Mouse (Mus musculus) stomach, postnatal 0 days (tissue): ENCODE measurements around the gene Slc38a7. TPM values are rescaled to one million over a fixed set of nuclear protein-coding genes. Genes with fewer than 3 reads are reported as not detected.

Source experiments
- ATAC-seq: fragments of 200-750 bp; cut with Nextera tagmentation; 2 replicates; pipeline ENCODE4 v1.8.0; 2017; ENCODE audit not compliant: low FRiP score, low TSS enrichment
- DNase-seq: peaks from one replicate; pipeline ENCODE4 v3.0.0-alpha.2; 2016; ENCODE audit warnings: low spot score
- H3K27ac ChIP-seq: fragments of 300-500 bp; sonication (generic); replicated peaks from 2 replicates; pipeline ENCODE4 v1.5.1; 2014; ENCODE audit warnings: mild to moderate bottlenecking, control low read depth
- H3K27me3 ChIP-seq: fragments of 300-500 bp; sonication (generic); 2 replicates; pipeline ENCODE4 v1.6.1; 2014; ENCODE audit warnings: low read length; ENCODE audit not compliant: control insufficient read depth, insufficient read depth
- H3K36me3 ChIP-seq: fragments of 300-500 bp; sonication (generic); 2 replicates; pipeline ENCODE4 v1.6.1; 2014; ENCODE audit warnings: low read length, mixed read lengths; ENCODE audit not compliant: control insufficient read depth, insufficient read depth
- H3K4me1 ChIP-seq: fragments of 300-500 bp; sonication (generic); replicated peaks from 2 replicates; pipeline ENCODE4 v1.6.1; 2014; ENCODE audit warnings: antibody characterized with exemption; ENCODE audit not compliant: control insufficient read depth, insufficient read depth
- H3K4me2 ChIP-seq: fragments of 300-500 bp; sonication (generic); replicated peaks from 2 replicates; pipeline ENCODE4 v1.6.1; 2014; ENCODE audit warnings: low read depth, mild to moderate bottlenecking, control low read depth, moderate library complexity
- H3K4me3 ChIP-seq: fragments of 300-500 bp; sonication (generic); 2 replicates; pipeline ENCODE4 v1.5.1; 2014; ENCODE audit warnings: low read depth, low read length, control low read depth
- H3K9ac ChIP-seq: fragments of 300-500 bp; sonication (generic); 2 replicates; pipeline ENCODE4 v1.6.1; 2014; ENCODE audit warnings: mild to moderate bottlenecking, low read length, control low read depth, mixed read lengths
- H3K9me3 ChIP-seq: fragments of 300-500 bp; sonication (generic); 2 replicates; pipeline ENCODE4 v1.6.1; 2016; ENCODE audit warnings: low read length; ENCODE audit not compliant: control insufficient read depth
- CTCF ChIP-seq: IDR thresholded peaks from 2 replicates; pipeline ENCODE4 v1.5.1; 2016; ENCODE audit warnings: antibody characterized with exemption, low read depth, mild to moderate bottlenecking, moderate library complexity
- EP300 ChIP-seq: optimal IDR thresholded peaks from 2 replicates; pipeline ENCODE3; 2016; ENCODE audit warnings: antibody characterized with exemption
- WGBS: fragments of 180-500 bp; shearing (Covaris S2); extraction: QIAGEN DNeasy Blood & Tissue Kit; methylation state at CpG from one replicate; pipeline ENCODE4 v1.1.7; 2014; 5-methylcytosine and 5-hydroxymethylcytosine counted together
- polyA plus RNA-seq: library from polyadenylated mRNA; unstranded; fragments of >200 nt; fragmentation: Nextera tagmentation; extraction: Ambion mirVana; gene quantifications from 2 replicates; pipeline ENCODE4 v1.2.1, GENCODE M21; 2015

Slc38a7 gene
- polyA plus RNA-seq, 1 experiment from 2014 or later = 9.5 TPM

DNA sequence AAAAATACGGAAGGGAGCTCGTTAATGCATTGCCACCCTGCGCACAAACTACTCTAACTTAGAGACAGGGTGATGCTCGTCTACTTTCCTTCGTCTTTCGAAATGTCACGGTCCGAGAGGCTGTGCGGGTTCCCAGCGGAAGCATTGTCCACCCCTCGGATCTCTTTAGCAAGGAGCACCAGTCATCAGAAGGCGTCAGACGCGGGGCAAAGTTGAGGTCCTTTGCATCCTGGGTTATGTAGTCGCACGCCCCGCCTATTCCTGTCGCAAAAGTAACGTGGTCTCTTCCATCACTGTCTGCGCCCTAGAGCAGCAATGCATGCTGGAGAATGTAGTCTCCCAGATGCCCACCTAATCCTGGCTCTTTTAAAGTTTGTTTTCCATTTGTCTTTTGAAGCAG, 45.5 kb downstream of the Slc38a7 start:
- Histone ChIP-seq H3K9me3 (no peaks in the 10 kb centered on the region), H3K36me3 (no peaks in the 10 kb centered on the region), H3K27me3 (no peaks in the 10 kb centered on the region), H3K9ac (peak overlapping the region; percentile 62), H3K27ac (peak overlapping the region; percentile 97), H3K4me1 (no peaks in the 10 kb centered on the region), H3K4me3 (peak overlapping the region; percentile 99), H3K4me2 (peak overlapping the region; percentile 64)
- DNase-seq (peak; percentile 93), ATAC-seq (peak; percentile 94)
- WGBS = under 1% methylated on average over 20 of the region's 20 CpGs
- no peak for TF ChIP-seq CTCF
- TF ChIP-seq EP300 = no peak

GRCm38 (mm10) chr8:95807331-95807843, 46.0 kb downstream of the Slc38a7 start, which contains the start of gene Cnot1:
TSS of gene Cnot1 (minus strand) at chr8:95807464.
- Histone ChIP-seq H3K9me3 (no peaks in the 10 kb centered on the region), H3K9ac (peak within 1 kb of the TSS; percentile 98), H3K4me3 (peak within 1 kb of the TSS; percentile 99), H3K36me3 (no peaks in the 10 kb centered on the region), H3K27me3 (no peaks in the 10 kb centered on the region), H3K4me1 (no peaks in the 10 kb centered on the region), H3K4me2 (peak within 1 kb of the TSS; percentile 88), H3K27ac (peak within 1 kb of the TSS; percentile 98)
- TF ChIP-seq EP300 (peak; percentile 99), CTCF (no peak)
- under 1% methylated on average over 44 of the region's 44 CpGs for WGBS
- peak; percentile 96 for ATAC-seq
- peak; percentile 97 for DNase-seq

DNA sequence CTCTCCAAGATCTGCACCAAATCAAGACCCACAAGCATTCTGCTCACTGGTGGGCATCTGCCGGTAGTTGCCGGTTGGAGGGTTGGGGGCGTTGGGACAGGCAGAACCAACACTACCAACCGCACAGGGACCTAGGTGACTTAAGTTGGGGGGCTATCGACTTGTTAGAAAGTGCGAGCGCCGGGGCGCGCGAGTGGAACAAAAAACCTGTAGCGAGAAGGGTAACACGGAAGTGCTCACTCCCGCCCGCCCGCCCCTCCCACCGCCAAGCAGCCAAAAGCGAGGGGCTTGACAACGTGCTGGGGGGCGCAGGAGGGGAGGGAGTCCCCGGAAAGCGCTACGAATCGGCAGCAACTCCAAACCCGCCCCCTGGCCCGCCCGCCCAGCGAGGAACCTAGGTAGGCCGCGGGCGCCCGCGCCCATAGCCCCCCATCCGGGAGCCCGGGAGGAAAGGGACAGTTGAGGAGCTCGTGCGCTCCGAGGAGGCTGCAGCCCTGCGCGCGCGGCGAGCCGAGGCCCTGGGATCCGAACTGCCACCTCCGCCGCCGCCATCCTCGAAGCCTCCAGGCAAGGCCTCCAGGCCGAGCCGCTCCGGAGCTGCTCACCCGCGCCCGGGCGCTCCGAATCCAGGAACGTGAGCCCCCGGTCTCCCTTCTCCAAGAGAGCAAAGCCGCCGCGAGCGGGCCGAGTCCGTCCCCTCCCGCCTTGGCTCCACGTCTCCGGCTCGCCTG, 46.7 kb downstream of the Slc38a7 start:
- Histone ChIP-seq H3K27ac (peak overlapping the region; percentile 98), H3K27me3 (no peaks in the 10 kb centered on the region), H3K9ac (peak overlapping the region; percentile 98), H3K36me3 (no peaks in the 10 kb centered on the region), H3K4me2 (peak overlapping the region; percentile 88), H3K4me3 (peak overlapping the region; percentile 99), H3K4me1 (no peaks in the 10 kb centered on the region), H3K9me3 (no peaks in the 10 kb centered on the region)
- ATAC-seq = peak; percentile 0; the same call in 1 of the 2 replicates
- peak; percentile 57 for DNase-seq
- TF ChIP-seq EP300 (no peak), CTCF (no peak)
- WGBS = under 1% methylated on average over 39 of the region's 69 CpGs

DNA sequence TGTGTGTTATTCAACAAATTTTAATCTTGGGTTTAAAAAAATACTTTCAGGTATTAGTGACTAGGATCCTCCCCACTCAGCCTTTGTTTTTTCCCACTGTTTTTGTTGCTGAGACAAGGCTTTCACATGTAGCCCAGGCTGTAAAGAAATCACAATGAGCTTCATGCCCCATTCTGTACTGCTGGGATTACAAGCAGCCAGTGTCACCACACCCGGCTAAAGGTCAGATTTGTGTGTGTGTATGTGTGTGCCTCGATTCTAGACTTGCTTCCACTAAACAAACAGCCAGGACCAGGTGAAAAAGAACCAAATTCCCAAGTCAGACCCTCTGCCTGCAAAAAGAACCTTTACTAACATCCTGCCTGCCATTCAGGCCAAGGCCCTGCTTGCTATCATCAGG, 47.9 kb downstream of the Slc38a7 start:
- 31% methylated on average over 2 of the region's 2 CpGs for WGBS
- Histone ChIP-seq H3K4me2 (peak overlapping the region; percentile 88), H3K27ac (no peak overlapping the region), H3K27me3 (no peaks in the 10 kb centered on the region), H3K36me3 (no peaks in the 10 kb centered on the region), H3K4me3 (peak overlapping the region; percentile 99; the same call in 1 of the 2 replicates), H3K9ac (peak overlapping the region; percentile 98; the same call in 1 of the 2 replicates), H3K9me3 (no peaks in the 10 kb centered on the region), H3K4me1 (no peaks in the 10 kb centered on the region)
- DNase-seq (peak; percentile 44), ATAC-seq (no peak)
- TF ChIP-seq EP300 (no peak), CTCF (no peak)

GRCm38 (mm10) chr8:95802231-95802630, 51.1 kb downstream of the Slc38a7 start:
- Histone ChIP-seq H3K4me1 (no peaks in the 10 kb centered on the region), H3K9ac (no peak overlapping the region), H3K4me3 (no peak overlapping the region), H3K9me3 (no peaks in the 10 kb centered on the region), H3K27ac (no peak overlapping the region), H3K27me3 (no peaks in the 10 kb centered on the region), H3K36me3 (peaks cover 3% of the 10 kb centered on the region; the same call in 1 of the 2 replicates), H3K4me2 (no peak overlapping the region)
- WGBS = 77% methylated on average over 8 of the region's 8 CpGs
- ATAC-seq (no peak), DNase-seq (no peak)
- TF ChIP-seq CTCF = no peak
- no peak for TF ChIP-seq EP300
